Mouse (Mus musculus) hindbrain, embryonic 15.5 days (tissue): ENCODE data around the gene Slc17a8. TPM values are rescaled to one million over a fixed set of nuclear protein-coding genes. Genes with fewer than 3 reads are reported as not detected.
"Not testable (repeated sequence)": the region's sequence is repeated elsewhere in the genome, so short reads cannot be mapped to it uniquely, and the experiment has no call there.

Source experiments
- ATAC-seq: fragments of 200-750 bp; cut with Nextera tagmentation; 2 replicates; pipeline ENCODE4 v1.8.0; 2017; ENCODE audit warnings: low read depth, moderate number of reproducible peaks, moderate TSS enrichment; ENCODE audit not compliant: low FRiP score
- H3K27ac ChIP-seq: fragments of 300-500 bp; sonication (generic); replicated peaks from 2 replicates; pipeline ENCODE4 v1.5.1; 2015; ENCODE audit warnings: mild to moderate bottlenecking, inconsistent platforms
- H3K27me3 ChIP-seq: fragments of 300-500 bp; sonication (generic); 2 replicates; pipeline ENCODE4 v1.6.1; 2015; ENCODE audit warnings: control low read depth, inconsistent platforms
- H3K36me3 ChIP-seq: fragments of 300-500 bp; sonication (generic); 2 replicates; pipeline ENCODE4 v1.6.1; 2015; ENCODE audit warnings: control low read depth, inconsistent platforms
- H3K4me1 ChIP-seq: fragments of 300-500 bp; sonication (generic); replicated peaks from 2 replicates; pipeline ENCODE4 v1.6.1; 2015; ENCODE audit warnings: control low read depth, inconsistent platforms
- H3K4me2 ChIP-seq: fragments of 300-500 bp; sonication (generic); 2 replicates; pipeline ENCODE4 v1.6.1; 2015; ENCODE audit warnings: moderate library complexity, mild to moderate bottlenecking, inconsistent platforms
- H3K4me3 ChIP-seq: fragments of 300-500 bp; sonication (generic); 2 replicates; pipeline ENCODE4 v1.5.1; 2015; ENCODE audit warnings: mild to moderate bottlenecking, inconsistent platforms
- H3K9ac ChIP-seq: fragments of 300-500 bp; sonication (generic); 2 replicates; pipeline ENCODE4 v1.6.1; 2015; ENCODE audit warnings: inconsistent platforms
- H3K9me3 ChIP-seq: fragments of 300-500 bp; sonication (generic); 2 replicates; pipeline ENCODE4 v1.6.1; 2016; ENCODE audit warnings: control low read depth, inconsistent platforms
- WGBS: fragments of 180-500 bp; shearing (Covaris S2); methylation state at CpG from one replicate; pipeline ENCODE4 v1.1.7; 2015; 5-methylcytosine and 5-hydroxymethylcytosine counted together
- polyA plus RNA-seq: library from polyadenylated mRNA; unstranded; fragments of >200 nt; fragmentation: Nextera tagmentation; extraction: Ambion mirVana; gene quantifications from 2 replicates; pipeline ENCODE4 v1.2.1, GENCODE M21; 2015

Slc17a8 gene
- polyA plus RNA-seq, 1 experiment from 2014 or later, result 2.3 TPM

DNA sequence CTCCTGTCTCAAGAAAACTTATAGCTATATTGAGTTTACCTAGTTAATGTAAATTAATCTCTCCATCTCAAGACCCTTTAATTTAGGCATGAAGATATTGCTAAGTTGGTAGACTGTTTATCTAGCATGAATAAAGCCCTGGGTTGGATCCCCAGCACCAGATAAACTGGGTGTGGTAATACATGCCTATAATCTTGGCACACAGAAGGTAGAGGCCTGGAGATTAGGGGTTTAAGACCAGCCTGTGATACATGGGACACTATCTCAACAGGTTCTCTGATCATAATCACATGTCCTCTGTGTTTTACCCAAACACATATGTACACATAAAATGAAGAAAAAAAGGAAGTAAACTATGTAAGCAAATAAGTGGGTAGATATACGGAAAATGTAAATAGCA lies 32.3 kb downstream of the Slc17a8 start:
- Histone ChIP-seq H3K9ac (no peak overlapping the region), H3K36me3 (no peaks in the 10 kb centered on the region), H3K4me1 (no peaks in the 10 kb centered on the region), H3K4me3 (no peak overlapping the region), H3K27me3 (no peaks in the 10 kb centered on the region), H3K27ac (no peak overlapping the region), H3K4me2 (no peak overlapping the region), H3K9me3 (no peaks in the 10 kb centered on the region)
- ATAC-seq, result no peak
- 94% methylated on average over 1 of the region's 1 CpGs for WGBS

DNA sequence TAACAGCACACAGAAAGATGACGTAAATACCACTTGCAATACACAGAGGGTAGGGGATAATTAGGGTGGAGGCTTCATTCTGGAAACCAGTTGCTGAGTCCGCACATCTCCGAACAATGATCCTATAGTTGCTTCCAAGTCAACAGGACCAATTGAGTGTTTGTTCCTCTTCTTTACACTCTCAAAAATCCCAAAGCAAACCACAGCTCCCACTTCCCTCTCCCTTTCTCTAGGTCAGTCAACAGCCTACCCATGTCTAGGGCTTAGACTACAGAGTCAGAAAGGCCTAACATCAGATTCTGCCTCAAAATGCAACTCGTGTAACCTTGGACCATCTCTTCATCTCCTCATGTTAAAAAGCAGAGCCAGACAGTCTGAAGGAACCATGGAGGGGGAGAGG lies 36.3 kb downstream of the Slc17a8 start:
- no peaks in the 10 kb centered on the region for H3K36me3 ChIP-seq
- no peaks in the 10 kb centered on the region for H3K9me3 ChIP-seq
- H3K27me3 ChIP-seq, result no peaks in the 10 kb centered on the region
- H3K4me2 ChIP-seq, result no peak overlapping the region
- no peak overlapping the region for H3K4me3 ChIP-seq
- H3K9ac ChIP-seq, result no peak overlapping the region
- H3K27ac ChIP-seq, result no peak overlapping the region
- H3K4me1 ChIP-seq, result no peaks in the 10 kb centered on the region
- no peak for ATAC-seq
- WGBS, result 90% methylated on average over 4 of the region's 4 CpGs

GRCm38 (mm10) chr10:89578801-89579200 lies 42.3 kb downstream of the Slc17a8 start:
- WGBS, result 96% methylated on average over 4 of the region's 4 CpGs
- no peak overlapping the region for H3K27ac ChIP-seq
- no peak overlapping the region for H3K9ac ChIP-seq
- H3K4me2 ChIP-seq, result no peak overlapping the region
- no peak overlapping the region for H3K4me3 ChIP-seq
- no peaks in the 10 kb centered on the region for H3K27me3 ChIP-seq
- no peaks in the 10 kb centered on the region for H3K4me1 ChIP-seq
- no peaks in the 10 kb centered on the region for H3K9me3 ChIP-seq
- ATAC-seq, result no peak
- no peaks in the 10 kb centered on the region for H3K36me3 ChIP-seq

DNA sequence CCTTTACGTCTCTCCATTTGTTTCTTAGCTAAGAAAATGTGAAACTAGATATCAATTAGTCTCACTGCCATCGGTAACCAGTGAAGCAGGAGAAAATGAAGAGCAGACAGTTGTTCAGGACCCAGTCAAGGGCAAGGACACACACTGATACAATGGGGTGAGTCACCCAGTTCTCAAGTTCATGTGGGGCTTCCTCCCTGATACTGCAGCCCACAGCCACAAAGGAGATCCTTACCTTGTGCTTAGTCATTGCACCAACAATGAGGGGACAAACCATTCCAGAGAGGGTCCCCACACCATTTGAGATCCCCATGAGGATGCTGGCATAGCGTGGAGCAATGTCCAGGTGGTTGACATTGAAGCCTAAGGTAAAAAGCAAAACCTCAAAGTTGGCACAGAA lies 43.4 kb downstream of the Slc17a8 start:
- Histone ChIP-seq H3K27me3 (no peaks in the 10 kb centered on the region), H3K36me3 (no peaks in the 10 kb centered on the region), H3K9me3 (no peaks in the 10 kb centered on the region), H3K27ac (no peak overlapping the region), H3K4me3 (no peak overlapping the region), H3K4me1 (no peaks in the 10 kb centered on the region), H3K4me2 (no peak overlapping the region), H3K9ac (no peak overlapping the region)
- no peak for ATAC-seq
- WGBS, result 86% methylated on average over 3 of the region's 3 CpGs

DNA sequence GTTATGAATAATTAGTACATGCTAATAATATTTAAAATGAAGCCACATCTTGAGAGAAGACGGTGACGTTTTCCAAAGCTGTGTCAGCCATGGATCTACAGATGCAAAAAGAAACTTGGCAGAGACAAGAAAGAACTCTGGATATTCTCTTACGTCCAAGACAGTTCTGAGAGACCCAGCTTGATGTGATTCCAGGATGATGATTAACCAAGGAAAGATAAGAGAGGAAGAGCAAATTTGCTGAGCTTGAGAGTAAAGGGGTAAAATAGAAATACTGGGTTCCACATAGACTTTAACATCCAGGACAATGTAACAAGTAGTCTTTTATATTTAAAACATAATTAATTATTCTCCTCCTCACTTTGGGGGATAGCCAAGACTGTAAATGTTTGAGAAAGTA lies 47.6 kb downstream of the Slc17a8 start:
- Histone ChIP-seq H3K4me3 (no peak overlapping the region), H3K4me2 (no peak overlapping the region), H3K36me3 (no peaks in the 10 kb centered on the region), H3K4me1 (no peaks in the 10 kb centered on the region), H3K27me3 (no peaks in the 10 kb centered on the region), H3K9me3 (no peaks in the 10 kb centered on the region), H3K9ac (no peak overlapping the region), H3K27ac (no peak overlapping the region)
- no peak for ATAC-seq
- 86% methylated on average over 3 of the region's 3 CpGs for WGBS

DNA sequence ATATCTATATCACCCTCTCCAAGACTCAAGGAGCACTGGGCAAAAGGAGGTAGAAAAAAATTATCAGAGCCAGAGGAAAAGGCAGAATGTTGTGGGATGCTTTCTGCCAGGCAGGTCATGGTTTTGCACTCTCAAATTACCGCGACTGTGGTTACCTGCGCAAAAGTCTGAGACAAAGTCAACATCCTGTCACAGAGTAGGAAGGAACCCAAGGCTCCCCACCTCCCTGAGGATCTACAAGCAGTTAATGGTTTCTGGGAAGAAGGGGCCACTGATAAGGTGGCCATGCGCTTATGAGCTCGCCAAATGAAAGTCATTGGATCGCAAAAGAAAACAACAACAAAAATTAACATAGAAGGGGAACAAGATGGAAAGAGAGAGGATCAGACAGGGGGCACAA lies 48.1 kb downstream of the Slc17a8 start:
- H3K9me3 ChIP-seq, result no peaks in the 10 kb centered on the region
- no peak overlapping the region for H3K9ac ChIP-seq
- H3K36me3 ChIP-seq, result no peaks in the 10 kb centered on the region
- 93% methylated on average over 6 of the region's 6 CpGs for WGBS
- H3K4me1 ChIP-seq, result no peaks in the 10 kb centered on the region
- no peak overlapping the region for H3K4me3 ChIP-seq
- no peaks in the 10 kb centered on the region for H3K27me3 ChIP-seq
- no peak overlapping the region for H3K27ac ChIP-seq
- no peak for ATAC-seq
- no peak overlapping the region for H3K4me2 ChIP-seq

GRCm38 (mm10) chr10:89567391-89567790 lies 53.7 kb downstream of the Slc17a8 start:
- ATAC-seq, result no peak
- Histone ChIP-seq H3K4me3 (no peak overlapping the region), H3K27ac (no peak overlapping the region), H3K4me1 (no peaks in the 10 kb centered on the region), H3K9me3 (no peaks in the 10 kb centered on the region; the same call in 1 of the 2 replicates), H3K36me3 (no peaks in the 10 kb centered on the region), H3K9ac (no peak overlapping the region), H3K4me2 (no peak overlapping the region), H3K27me3 (no peaks in the 10 kb centered on the region)
- 93% methylated on average over 2 of the region's 2 CpGs for WGBS

DNA sequence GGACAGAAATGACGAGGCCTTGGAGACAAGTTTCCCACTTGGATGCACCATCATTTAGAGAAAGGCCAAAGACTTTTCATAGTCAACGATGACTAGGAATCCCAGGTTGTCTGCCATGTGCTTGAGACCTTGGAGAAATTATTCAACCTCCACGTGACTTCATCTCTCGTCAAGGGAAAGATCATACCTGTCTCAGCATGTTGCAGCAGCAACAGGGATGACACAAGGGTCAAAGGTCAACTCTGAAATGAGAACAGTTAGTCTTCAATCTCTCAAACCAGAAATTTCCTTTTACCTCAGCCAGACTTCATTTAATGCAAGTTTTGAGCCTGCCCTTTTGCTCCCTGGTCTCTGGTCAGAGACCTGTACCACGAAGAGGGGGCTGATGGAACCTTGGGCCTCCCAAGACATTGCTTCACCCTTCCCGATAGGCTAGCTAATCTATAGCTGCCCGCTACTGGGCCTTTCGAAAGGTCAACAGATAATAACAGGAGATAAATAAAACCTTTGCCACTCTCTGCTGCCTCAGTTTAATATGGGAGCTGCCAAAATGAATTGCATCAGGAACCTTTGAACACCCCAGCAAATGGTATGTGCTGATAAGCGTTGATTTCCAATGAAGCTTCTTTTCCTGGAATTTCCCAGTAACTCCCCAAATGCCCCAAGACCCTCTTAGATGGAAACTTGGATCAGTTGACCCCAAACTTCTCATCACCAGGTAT lies 55.6 kb downstream of the Slc17a8 start:
- H3K9me3 ChIP-seq, result no peaks in the 10 kb centered on the region; the same call in 1 of the 2 replicates
- no peak overlapping the region for H3K4me3 ChIP-seq
- no peak overlapping the region for H3K4me2 ChIP-seq
- no peak for ATAC-seq
- no peaks in the 10 kb centered on the region for H3K27me3 ChIP-seq
- no peaks in the 10 kb centered on the region for H3K36me3 ChIP-seq
- WGBS, result 92% methylated on average over 9 of the region's 9 CpGs
- no peaks in the 10 kb centered on the region for H3K4me1 ChIP-seq
- H3K27ac ChIP-seq, result no peak overlapping the region
- H3K9ac ChIP-seq, result no peak overlapping the region

GRCm38 (mm10) chr10:89562113-89562512 lies 58.9 kb downstream of the Slc17a8 start:
- H3K4me2 ChIP-seq, result no peak overlapping the region
- no peaks in the 10 kb centered on the region; the same call in 1 of the 2 replicates for H3K9me3 ChIP-seq
- H3K9ac ChIP-seq, result no peak overlapping the region
- ATAC-seq, result no peak
- H3K27me3 ChIP-seq, result no peaks in the 10 kb centered on the region
- 97% methylated on average over 6 of the region's 6 CpGs for WGBS
- no peaks in the 10 kb centered on the region for H3K4me1 ChIP-seq
- H3K4me3 ChIP-seq, result no peak overlapping the region
- no peaks in the 10 kb centered on the region for H3K36me3 ChIP-seq
- no peak overlapping the region for H3K27ac ChIP-seq

GRCm38 (mm10) chr10:89559351-89559750 lies 61.7 kb downstream of the Slc17a8 start:
- Histone ChIP-seq H3K4me1 (no peaks in the 10 kb centered on the region), H3K4me3 (no peak overlapping the region), H3K36me3 (no peaks in the 10 kb centered on the region), H3K27ac (no peak overlapping the region), H3K9me3 (no peaks in the 10 kb centered on the region; the same call in 1 of the 2 replicates), H3K4me2 (no peak overlapping the region), H3K9ac (no peak overlapping the region), H3K27me3 (no peaks in the 10 kb centered on the region)
- 61% methylated on average over 3 of the region's 3 CpGs for whole genome bisulfite sequencing
- no peak for ATAC-seq

- H3K9ac ChIP-seq, H3K27me3 ChIP-seq, H3K4me3 ChIP-seq, H3K36me3 ChIP-seq, H3K9me3 ChIP-seq, H3K4me2 ChIP-seq, ATAC-seq, H3K27ac ChIP-seq, H3K4me1 ChIP-seq: not testable (repeated sequence)
- 88% methylated on average over 13 of the region's 13 CpGs for WGBS
Observed at GRCm38 (mm10) chr10:89554885-89555284, 66.2 kb downstream of the Slc17a8 start.

- not testable (repeated sequence) for H3K27me3 ChIP-seq, H3K4me3 ChIP-seq, H3K27ac ChIP-seq, H3K4me2 ChIP-seq, ATAC-seq, H3K9ac ChIP-seq, H3K4me1 ChIP-seq, H3K36me3 ChIP-seq, H3K9me3 ChIP-seq
- 93% methylated on average over 7 of the region's 7 CpGs for WGBS
Observed at GRCm38 (mm10) chr10:89553855-89554254, 67.2 kb downstream of the Slc17a8 start.

DNA sequence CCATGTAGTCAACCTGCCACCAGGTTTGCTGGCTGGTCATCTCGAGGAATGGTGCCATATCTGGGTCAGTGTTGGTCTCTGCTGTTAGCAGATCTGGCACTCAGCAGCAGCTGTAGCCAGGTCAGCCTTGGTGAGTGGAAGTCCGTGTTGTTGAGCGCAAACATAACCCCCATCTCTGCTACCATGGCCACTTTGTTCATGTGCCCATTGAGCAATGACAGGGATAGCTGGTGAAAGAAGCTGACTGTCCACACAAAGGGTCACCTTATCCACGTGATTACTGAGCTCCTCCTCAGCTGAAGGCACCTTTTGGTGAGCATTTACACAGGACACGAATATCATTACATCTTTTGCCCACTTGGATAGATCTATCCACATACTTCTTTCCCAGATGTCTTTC lies 68.0 kb downstream of the Slc17a8 start:
- H3K27ac ChIP-seq, result no peak overlapping the region
- no peak overlapping the region for H3K4me2 ChIP-seq
- H3K9ac ChIP-seq, result no peak overlapping the region
- no peaks in the 10 kb centered on the region for H3K36me3 ChIP-seq
- ATAC-seq, result no peak
- H3K9me3 ChIP-seq, result no peaks in the 10 kb centered on the region
- no peak overlapping the region for H3K4me3 ChIP-seq
- no peaks in the 10 kb centered on the region for H3K4me1 ChIP-seq
- H3K27me3 ChIP-seq, result no peaks in the 10 kb centered on the region
- WGBS, result 85% methylated on average over 5 of the region's 5 CpGs
